Mouse (Mus musculus) left cerebral cortex, postnatal 10 days (tissue): Measurements from ENCODE around the gene Mat2a. TPM values are rescaled to one million over a fixed set of nuclear protein-coding genes. Genes with fewer than 3 reads are reported as not detected.

Experiments
- DNase-seq, 2 experiments: peaks; one replicate each; pipeline ENCODE4 v3.0.0; 2021 to 2022; ENCODE audit warnings: low spot score in 2 of 2, mixed read lengths in 1 of 2; ENCODE audit errors: extremely low spot score in 1 of 2
- intact Hi-C: fragments of 180-260 bp; cut with DNase I; formaldehyde crosslinking; loops from one replicate; pipeline ENCODE4 v1.15.1; 2025
- total RNA-seq, 2 experiments: library from RNA; stranded (reverse); gene quantifications; 2 replicates each; pipeline ENCODE4 v1.2.3; 2021

The Mat2a gene
- total RNA-seq, 2 experiments from 2014 or later: 158 to 195 TPM

GRCm38 (mm10) chr6:72428036-72428435, 11.3 kb downstream of the Mat2a start:
- intact Hi-C loops: loop anchor here (2.0 kb wide), 1 partner anchor 107 kb away; no protein-coding TSS in a partner anchor
- DNase-seq: peak; percentile 59 to 79

GRCm38 (mm10) chr6:72425646-72426045, 13.7 kb downstream of the Mat2a start:
- intact Hi-C loops: no loop called here
- DNase-seq: no peak

DNA sequence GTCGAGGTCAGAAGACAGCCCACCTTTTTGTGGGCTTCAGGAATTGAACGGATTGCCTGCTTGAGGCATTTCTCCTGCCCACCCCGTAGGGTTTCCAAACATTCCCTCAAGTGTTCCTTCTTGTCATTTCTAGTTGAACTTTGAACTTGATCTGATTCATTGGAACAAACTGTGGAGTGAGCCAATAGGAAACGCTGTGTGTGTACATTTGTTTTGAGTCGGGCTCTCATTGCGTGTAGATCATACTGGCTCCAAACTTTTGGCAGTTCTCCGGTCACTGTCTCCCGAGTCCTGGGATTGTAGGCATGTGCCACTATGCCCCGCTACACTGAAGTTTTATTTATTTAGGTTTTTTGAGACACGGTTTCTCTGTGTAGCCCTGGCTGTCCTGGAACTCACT, 18.5 kb downstream of the Mat2a start:
- intact Hi-C loops: no loop called here
- DNase-seq: no peak

- intact Hi-C loops: no loop called here
- DNase-seq: no peak
Measured at GRCm38 (mm10) chr6:72419806-72420205, 19.6 kb downstream of the Mat2a start.

DNA sequence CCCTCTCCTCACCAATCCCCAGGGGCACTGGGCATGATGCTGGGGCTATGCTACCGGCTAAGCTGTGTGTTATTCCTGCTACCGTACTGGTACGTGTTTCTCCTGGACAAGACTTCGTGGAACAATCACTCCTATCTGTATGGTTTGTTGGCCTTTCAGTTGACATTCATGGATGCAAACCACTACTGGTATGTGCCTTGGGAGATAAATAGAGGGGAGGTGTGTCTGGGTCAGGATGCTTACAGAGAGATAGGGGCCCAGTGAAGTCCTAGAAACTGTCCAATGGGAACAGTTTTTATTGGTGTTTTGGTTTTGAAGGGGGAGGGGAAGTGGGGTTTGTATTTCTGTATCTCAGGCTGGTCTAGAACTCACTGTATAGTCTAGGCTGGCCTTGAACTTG, 21.1 kb downstream of the Mat2a start:
- no peak for DNase-seq
- intact Hi-C loops: no loop called here

GRCm38 (mm10) chr6:72415964-72416772, 23.2 kb downstream of the Mat2a start:
- no peak for DNase-seq
- intact Hi-C loops: no loop called here

DNA sequence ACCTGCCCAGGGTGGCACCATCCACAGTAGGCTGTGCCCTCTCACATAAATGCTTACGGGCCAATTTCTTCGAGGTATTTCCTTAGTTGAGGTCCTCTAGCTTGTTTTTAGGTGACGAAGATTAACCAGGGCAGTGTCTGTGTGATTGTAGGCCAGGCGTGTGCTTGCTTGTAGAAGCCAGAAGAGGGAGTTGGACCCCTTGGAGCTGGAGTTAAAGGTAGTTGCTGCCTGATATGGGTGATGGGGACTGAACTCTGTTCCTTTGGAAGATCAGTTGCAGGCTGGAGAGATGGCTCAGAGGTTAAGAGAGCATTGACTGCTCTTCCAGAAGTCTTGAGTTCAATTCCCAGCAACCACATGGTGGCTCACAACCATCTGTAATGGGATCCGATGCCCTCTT, 24.2 kb downstream of the Mat2a start:
- intact Hi-C loops: no loop called here
- no peak for DNase-seq

DNA sequence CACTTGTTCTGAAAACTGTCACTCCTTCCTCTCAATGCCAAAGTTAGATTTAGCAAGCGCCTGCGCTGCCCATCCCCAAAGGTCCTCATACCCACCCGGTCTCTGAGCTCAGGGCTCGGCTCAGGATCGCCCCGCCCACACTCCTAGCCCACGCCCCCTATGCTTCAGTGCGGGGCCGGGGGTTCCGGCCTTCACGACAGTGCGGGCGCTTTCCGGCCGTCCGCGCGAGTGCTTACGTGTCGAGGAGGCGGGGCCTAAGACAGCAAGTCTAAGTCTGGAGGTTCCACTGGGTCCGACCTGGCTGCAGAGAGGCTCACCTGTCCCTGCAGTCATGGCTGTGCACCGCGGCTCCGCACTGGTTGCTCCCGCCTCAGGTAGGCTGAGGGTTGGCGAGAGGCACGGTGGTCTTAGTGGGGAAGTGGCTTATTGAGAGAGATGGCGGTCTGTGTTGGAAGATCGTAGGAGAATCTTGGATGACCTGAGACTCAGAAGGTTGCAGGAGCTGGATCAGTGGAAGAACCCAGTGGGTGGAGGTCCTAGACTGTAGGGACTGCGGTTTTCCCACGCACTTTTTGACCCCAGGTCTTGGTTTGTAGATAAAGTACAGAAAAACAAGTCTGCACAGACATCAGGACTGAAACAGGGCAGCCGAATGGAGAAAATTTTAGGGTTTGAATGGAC, 25.1 kb downstream of the Mat2a start, which contains the start of gene Ggcx:
Gene Ggcx, plus strand, starts transcription at position 233 of the 681 bp plus-strand sequence.
- DNase-seq: peak; percentile 86 to 97
- intact Hi-C loops: no loop called here

- intact Hi-C loops: no loop called here
Measured at GRCm38 (mm10) chr6:72410518-72410917, 28.8 kb downstream of the Mat2a start.

GRCm38 (mm10) chr6:72410003-72410402, 29.4 kb downstream of the Mat2a start:
- intact Hi-C loops: no loop called here
- no peak for DNase-seq

More at GRCm38 (mm10) chr6:72410518-72410917, 28.8 kb downstream of the Mat2a start:
- no peak for DNase-seq

GRCm38 (mm10) chr6:72409567-72409966, 29.8 kb downstream of the Mat2a start:
- peak in 1 of 2 experiments; percentile 71 for DNase-seq
- intact Hi-C loops: loop anchor here (5.0 kb wide), 1 partner anchor 47 kb away; no protein-coding TSS in a partner anchor

- intact Hi-C loops: loop anchor here (5.0 kb wide), 1 partner anchor 45 kb away; no protein-coding TSS in a partner anchor
Measured at GRCm38 (mm10) chr6:72407119-72407518, 32.2 kb downstream of the Mat2a start.

DNA sequence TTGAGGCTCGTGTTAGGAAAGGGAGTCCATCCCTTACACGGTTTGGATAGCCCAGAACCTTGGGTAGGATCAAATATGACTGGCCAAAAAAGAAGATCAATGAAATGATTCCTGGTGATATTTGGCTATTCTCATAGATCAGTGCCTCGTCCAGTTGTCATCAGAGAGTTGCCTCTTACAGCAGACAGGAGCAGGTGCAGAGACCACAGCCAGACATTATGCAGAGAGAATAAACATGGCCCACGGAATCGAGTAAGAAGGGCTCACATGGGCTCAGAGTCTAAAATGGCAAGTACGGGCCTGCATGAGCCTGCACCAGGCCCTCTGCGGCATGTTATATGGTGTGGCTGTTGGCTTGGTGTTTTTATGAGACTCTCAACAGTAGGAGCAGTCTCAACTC, 34.0 kb downstream of the Mat2a start:
- no peak for DNase-seq
- intact Hi-C loops: loop anchor here (5.0 kb wide), 1 partner anchor 43 kb away; no protein-coding TSS in a partner anchor

More at GRCm38 (mm10) chr6:72407119-72407518, 32.2 kb downstream of the Mat2a start:
- DNase-seq: peak; percentile 60 to 83

DNA sequence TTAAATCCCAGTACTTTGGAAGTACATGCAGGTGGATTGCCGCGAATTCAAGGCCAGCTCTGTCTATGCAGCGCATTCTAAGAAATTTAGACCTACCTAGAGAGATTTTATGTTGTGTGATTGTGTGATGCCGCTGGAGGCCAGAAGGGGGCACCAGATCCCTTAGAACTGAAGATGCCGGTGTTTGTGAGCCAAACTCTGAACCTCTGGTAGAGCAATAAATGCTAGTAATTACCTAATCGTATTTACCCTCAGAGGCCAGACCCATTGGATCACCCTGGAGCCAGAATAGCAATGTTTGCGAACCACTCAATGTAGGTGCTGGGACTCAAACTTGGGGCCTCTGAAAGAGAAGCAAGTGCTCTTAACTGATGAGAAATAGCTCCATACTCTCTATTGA, 37.5 kb downstream of the Mat2a start:
- intact Hi-C loops: no loop called here
- peak; percentile 38 to 70 for DNase-seq

DNA sequence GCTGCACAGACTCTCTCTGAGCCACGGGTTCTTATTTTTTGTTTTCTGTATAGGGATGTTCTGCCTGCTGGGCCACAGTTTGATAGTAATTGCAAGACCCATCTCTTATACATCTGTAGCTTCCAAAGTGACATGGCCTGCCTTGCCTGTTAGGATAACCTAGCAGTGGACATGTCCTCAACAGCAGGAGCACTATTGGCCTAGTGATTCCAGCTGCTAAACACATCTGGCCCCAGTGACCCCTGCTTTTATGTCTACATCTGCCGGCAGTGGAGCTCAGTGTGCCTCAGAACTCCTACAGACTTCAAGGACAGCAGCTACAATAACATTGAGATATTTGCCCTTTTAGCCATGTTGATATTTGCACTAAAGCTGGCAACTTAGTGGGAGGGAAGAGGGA, 39.4 kb downstream of the Mat2a start:
- intact Hi-C loops: no loop called here
- DNase-seq: no peak

DNA sequence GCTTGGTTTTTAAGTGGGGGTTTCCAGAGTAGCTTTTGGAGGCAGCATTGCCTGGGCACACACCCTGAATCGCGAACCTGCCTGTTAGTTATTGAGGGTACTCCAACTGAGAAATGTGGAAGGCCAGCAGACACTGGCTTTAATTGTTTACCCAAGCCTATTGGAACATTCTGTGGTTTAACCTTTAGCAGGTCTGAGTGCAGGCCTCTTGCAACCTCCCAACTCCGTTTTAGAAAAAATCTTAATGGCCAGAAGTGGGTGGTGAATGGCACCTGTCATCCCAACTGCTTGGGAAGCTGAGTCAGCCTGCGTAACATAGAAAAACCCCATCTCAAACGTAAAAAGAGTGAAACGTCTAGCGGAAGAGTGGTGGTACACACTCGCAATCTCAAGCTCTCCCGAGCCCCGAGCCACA, 42.5 kb downstream of the Mat2a start:
- DNase-seq: no peak
- intact Hi-C loops: no loop called here

DNA sequence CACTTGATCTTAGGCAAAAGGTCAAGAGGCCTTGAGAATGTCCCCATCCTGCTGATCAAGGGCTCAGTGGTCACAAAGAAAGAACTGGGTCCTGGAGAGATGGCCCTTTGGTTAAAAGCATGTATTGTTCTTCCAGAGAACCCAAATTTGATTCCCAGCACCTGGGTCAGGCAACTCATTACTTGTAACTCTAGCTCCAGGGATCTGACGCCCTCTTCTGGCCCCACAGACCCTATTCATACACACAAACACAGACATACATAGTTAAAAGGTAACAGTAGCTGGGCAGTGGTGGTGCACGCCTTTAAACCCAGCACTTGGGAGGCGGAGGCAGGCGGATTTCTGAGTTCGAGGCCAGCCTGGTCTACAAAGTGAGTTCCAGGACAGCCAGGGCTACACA, 47.0 kb downstream of the Mat2a start:
- intact Hi-C loops: no loop called here

GRCm38 (mm10) chr6:72390795-72391521, 48.4 kb downstream of the Mat2a start:
- intact Hi-C loops: no loop called here

More for the DNA sequence above, 47.0 kb downstream of the Mat2a start:
- DNase-seq: no peak

More at GRCm38 (mm10) chr6:72390795-72391521, 48.4 kb downstream of the Mat2a start:
- DNase-seq: peak in 1 of 2 experiments; percentile 79
